Mouse (Mus musculus): Measurements from ENCODE around the gene Ankrd65.

Gene Ankrd65

GRCm38 (mm10) chr4:155812665-155813181 is 22.5 kb downstream of the Ankrd65 start:
- DNase-seq (ENCODE audit: low read depth) = peak; percentile 66

- DNase-seq (ENCODE audit: low read depth) = no peak
Observed at GRCm38 (mm10) chr4:155817533-155817932, 27.3 kb downstream of the Ankrd65 start.

GRCm38 (mm10) chr4:155821025-155821424 is 30.8 kb downstream of the Ankrd65 start:
- DNase-seq (ENCODE audit: low read depth) = peak; percentile 60

GRCm38 (mm10) chr4:155823443-155823842 is 33.2 kb downstream of the Ankrd65 start:
- DNase-seq (ENCODE audit: low read depth) = no peak

- no peak for DNase-seq (ENCODE audit: low read depth)
Observed at GRCm38 (mm10) chr4:155829866-155830265, 39.6 kb downstream of the Ankrd65 start.

- DNase-seq (ENCODE audit: low read depth) = no peak
Observed at GRCm38 (mm10) chr4:155830596-155830995, 40.4 kb downstream of the Ankrd65 start.

GRCm38 (mm10) chr4:155831205-155831766 is 41.0 kb downstream of the Ankrd65 start, which contains the start of gene Aurkaip1:
TSS of gene Aurkaip1 (plus strand) at chr4:155831272.
- peak; percentile 95 for DNase-seq (ENCODE audit: low read depth)

GRCm38 (mm10) chr4:155831831-155832230 is 41.6 kb downstream of the Ankrd65 start:
- DNase-seq (ENCODE audit: low read depth) = peak; percentile 21

- DNase-seq (ENCODE audit: low read depth) = no peak
Observed at GRCm38 (mm10) chr4:155832321-155832720, 42.1 kb downstream of the Ankrd65 start.

GRCm38 (mm10) chr4:155833234-155833633 is 43.0 kb downstream of the Ankrd65 start:
- DNase-seq (ENCODE audit: low read depth) = no peak

GRCm38 (mm10) chr4:155833836-155834235 is 43.6 kb downstream of the Ankrd65 start:
- DNase-seq (ENCODE audit: low read depth) = peak; percentile 91

- DNase-seq (ENCODE audit: low read depth) = peak; percentile 79
Observed at GRCm38 (mm10) chr4:155837404-155838010, 47.3 kb downstream of the Ankrd65 start.

GRCm38 (mm10) chr4:155838187-155839153 is 48.2 kb downstream of the Ankrd65 start:
- peak; percentile 48 for DNase-seq (ENCODE audit: low read depth)

GRCm38 (mm10) chr4:155839483-155839910 is 49.3 kb downstream of the Ankrd65 start, which contains the start of gene Mxra8:
TSS of gene Mxra8 (plus strand) at chr4:155839680.
- peak; percentile 96 for DNase-seq (ENCODE audit: low read depth)

GRCm38 (mm10) chr4:155840076-155841002 is 50.1 kb downstream of the Ankrd65 start:
- peak; percentile 60 for DNase-seq (ENCODE audit: low read depth)

GRCm38 (mm10) chr4:155841003-155841454 is 50.8 kb downstream of the Ankrd65 start:
- peak; percentile 84 for DNase-seq (ENCODE audit: low read depth)

GRCm38 (mm10) chr4:155841651-155842270 is 51.5 kb downstream of the Ankrd65 start:
- no peak for DNase-seq (ENCODE audit: low read depth)

- no peak for DNase-seq (ENCODE audit: low read depth)
Observed at GRCm38 (mm10) chr4:155843231-155843630, 53.0 kb downstream of the Ankrd65 start.

- peak; percentile 95 for DNase-seq (ENCODE audit: low read depth)
Observed at GRCm38 (mm10) chr4:155846871-155847578, 56.8 kb downstream of the Ankrd65 start, which contains the start of gene Dvl1. TSS of gene Dvl1 (plus strand) at chr4:155847402.

Measured in NIH3T3 (cell line).